Mouse (Mus musculus) intestine, postnatal 0 days (tissue): ENCODE results near the gene Fam213a. TPM values are rescaled to one million over a fixed set of nuclear protein-coding genes. Genes with fewer than 3 reads are reported as not detected.
A peak's percentile ranks its signal among the peaks of the same experiment; 100 is the strongest.

Experiments
- ATAC-seq: fragments of 200-750 bp; cut with Nextera tagmentation; 2 replicates; pipeline ENCODE4 v1.8.0; 2017; ENCODE audit warnings: mild to moderate bottlenecking, moderate TSS enrichment, moderate library complexity
- H3K27ac ChIP-seq: fragments of 300-500 bp; sonication (generic); 2 replicates; pipeline ENCODE4 v1.5.1; 2014; ENCODE audit warnings: mild to moderate bottlenecking, low read depth, low read length, moderate library complexity
- H3K27me3 ChIP-seq: fragments of 300-500 bp; sonication (generic); replicated peaks from 2 replicates; pipeline ENCODE4 v1.6.1; 2014; ENCODE audit warnings: low read length, mixed read lengths; ENCODE audit not compliant: control insufficient read depth, insufficient read depth
- H3K36me3 ChIP-seq: fragments of 300-500 bp; sonication (generic); 2 replicates; pipeline ENCODE4 v1.6.1; 2014; ENCODE audit warnings: mild to moderate bottlenecking, moderate library complexity; ENCODE audit not compliant: control insufficient read depth, insufficient read depth
- H3K4me1 ChIP-seq: fragments of 300-500 bp; sonication (generic); replicated peaks from 2 replicates; pipeline ENCODE4 v1.6.1; 2014; ENCODE audit warnings: antibody characterized with exemption, low read length, mixed read lengths; ENCODE audit not compliant: control insufficient read depth, insufficient read depth
- H3K4me2 ChIP-seq: fragments of 300-500 bp; sonication (generic); replicated peaks from 2 replicates; pipeline ENCODE4 v1.6.1; 2014; ENCODE audit warnings: low read depth, mild to moderate bottlenecking, moderate library complexity
- H3K4me3 ChIP-seq: fragments of 300-500 bp; sonication (generic); 2 replicates; pipeline ENCODE4 v1.5.1; 2014; ENCODE audit warnings: low read depth, low read length
- H3K9ac ChIP-seq: fragments of 300-500 bp; sonication (generic); 2 replicates; pipeline ENCODE4 v1.6.1; 2014; ENCODE audit warnings: mild to moderate bottlenecking, low read depth, low read length
- H3K9me3 ChIP-seq: fragments of 300-500 bp; sonication (generic); 2 replicates; pipeline ENCODE4 v1.6.1; 2016; ENCODE audit warnings: mixed run types; ENCODE audit not compliant: control insufficient read depth
- CTCF ChIP-seq: sonication (generic); IDR thresholded peaks from 2 replicates; pipeline ENCODE4 v1.5.1; 2016; ENCODE audit warnings: low read depth, mild to moderate bottlenecking, control low read depth, antibody characterized with exemption, moderate library complexity
- WGBS: fragments of 180-500 bp; shearing (Covaris S2); extraction: QIAGEN DNeasy Blood & Tissue Kit; methylation state at CpG from one replicate; pipeline ENCODE4 v1.1.7; 2014; 5-methylcytosine and 5-hydroxymethylcytosine counted together
- polyA plus RNA-seq: library from polyadenylated mRNA; unstranded; fragments of >200 nt; fragmentation: Nextera tagmentation; extraction: Ambion mirVana; gene quantifications from 2 replicates; pipeline ENCODE4 v1.2.1, GENCODE M21; 2015

The Fam213a gene
- polyA plus RNA-seq, 1 experiment from 2014 or later = 86.9 TPM

GRCm38 (mm10) chr14:40949730-40950614 lies 63.6 kb downstream of the Fam213a start:
- 0 out of 2 replicates have a peak, but pooled peaks cover 3% of the 10 kb centered on the region for H3K36me3 ChIP-seq
- TF ChIP-seq CTCF = peak; percentile 39
- H3K4me3 ChIP-seq = no peak overlapping the region
- H3K27me3 ChIP-seq = no peaks in the 10 kb centered on the region
- H3K27ac ChIP-seq = peak overlapping the region; percentile 73
- 56% methylated on average over 7 of the region's 7 CpGs for WGBS
- no peaks in the 10 kb centered on the region for H3K9me3 ChIP-seq
- H3K4me1 ChIP-seq = peaks cover 12% of the 10 kb centered on the region
- H3K9ac ChIP-seq = no peak overlapping the region
- no peak overlapping the region for H3K4me2 ChIP-seq
- ATAC-seq = peak; percentile 44; the same call in 1 of the 2 replicates

DNA sequence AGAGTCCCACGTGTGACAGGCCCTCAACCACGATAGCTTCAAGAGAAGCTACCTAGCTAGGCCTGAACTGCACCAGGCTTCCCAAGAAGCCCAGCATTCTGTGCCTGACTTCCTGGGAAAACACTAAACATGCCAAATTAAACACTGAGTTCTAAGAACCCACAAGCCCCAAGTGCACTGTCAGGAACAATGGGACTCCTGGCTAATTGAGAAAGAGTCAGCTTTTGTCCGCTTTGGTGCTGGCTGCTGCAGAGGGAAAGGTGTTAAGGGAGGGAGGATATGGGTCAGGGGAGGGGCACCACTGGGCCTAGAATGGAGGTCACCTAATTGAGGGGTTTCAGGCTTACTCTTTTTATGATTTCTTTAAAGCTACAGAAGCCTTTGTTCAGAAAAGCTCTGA lies 64.5 kb downstream of the Fam213a start:
- H3K9ac ChIP-seq = no peak overlapping the region
- H3K27me3 ChIP-seq = no peaks in the 10 kb centered on the region
- no peak for ATAC-seq
- no peak overlapping the region for H3K4me3 ChIP-seq
- TF ChIP-seq CTCF = no peak
- H3K4me2 ChIP-seq = no peak overlapping the region
- WGBS = 64% methylated on average over 3 of the region's 3 CpGs
- no peak overlapping the region for H3K27ac ChIP-seq
- no peaks in the 10 kb centered on the region for H3K9me3 ChIP-seq
- H3K4me1 ChIP-seq = peaks cover 12% of the 10 kb centered on the region
- 0 out of 2 replicates have a peak, but pooled peaks cover 3% of the 10 kb centered on the region for H3K36me3 ChIP-seq

GRCm38 (mm10) chr14:40948522-40948921 lies 65.1 kb downstream of the Fam213a start:
- no peak for ATAC-seq
- WGBS = 85% methylated on average over 5 of the region's 5 CpGs
- peak overlapping the region; percentile 10 for H3K27ac ChIP-seq

GRCm38 (mm10) chr14:40947431-40948394 lies 65.9 kb downstream of the Fam213a start:
- ATAC-seq = peak; percentile 88
- Histone ChIP-seq H3K9ac (peak overlapping the region; percentile 31; the same call in 1 of the 2 replicates), H3K4me2 (peak overlapping the region; percentile 52), H3K4me3 (peak overlapping the region; percentile 25), H3K36me3 (no peaks in the 10 kb centered on the region), H3K4me1 (peaks cover 12% of the 10 kb centered on the region), H3K27ac (peak overlapping the region; percentile 77), H3K27me3 (no peaks in the 10 kb centered on the region), H3K9me3 (no peaks in the 10 kb centered on the region)
- TF ChIP-seq CTCF = no peak
- WGBS = 33% methylated on average over 12 of the region's 14 CpGs

More at GRCm38 (mm10) chr14:40948522-40948921, 65.1 kb downstream of the Fam213a start:
- Histone ChIP-seq H3K4me3 (no peak overlapping the region), H3K27me3 (no peaks in the 10 kb centered on the region), H3K9me3 (no peaks in the 10 kb centered on the region), H3K9ac (no peak overlapping the region), H3K4me1 (peaks cover 12% of the 10 kb centered on the region), H3K36me3 (0 out of 2 replicates have a peak, but pooled peaks cover 3% of the 10 kb centered on the region), H3K4me2 (peak overlapping the region; percentile 27; the same call in 1 of the 2 replicates)
- TF ChIP-seq CTCF = no peak

DNA sequence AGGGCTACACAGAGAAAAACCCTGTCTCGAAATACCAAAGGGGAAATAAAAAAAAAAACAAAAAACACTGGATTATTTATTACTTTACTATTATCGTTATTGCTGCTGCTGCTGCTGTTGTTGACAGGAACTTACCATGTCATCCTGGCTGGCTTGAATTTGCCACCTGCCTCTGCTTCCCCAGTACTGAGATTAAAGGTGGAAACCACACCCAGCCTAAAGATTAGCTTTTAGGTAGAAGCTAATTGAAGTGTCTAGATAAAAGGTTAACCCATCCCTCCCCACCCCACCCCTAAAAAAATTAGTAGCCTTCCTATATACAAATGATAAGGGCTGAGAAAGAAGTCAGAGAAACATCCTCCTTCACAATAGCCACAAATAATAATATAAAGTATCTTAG lies 69.8 kb downstream of the Fam213a start:
- H3K36me3 ChIP-seq = no peaks in the 10 kb centered on the region
- WGBS = 69% methylated on average over 2 of the region's 2 CpGs
- ATAC-seq = no peak
- H3K27ac ChIP-seq = no peak overlapping the region
- no peak for TF ChIP-seq CTCF
- no peaks in the 10 kb centered on the region for H3K27me3 ChIP-seq
- no peak overlapping the region for H3K4me2 ChIP-seq
- H3K4me3 ChIP-seq = no peak overlapping the region
- H3K4me1 ChIP-seq = 0 out of 2 replicates have a peak, but pooled peaks cover 2% of the 10 kb centered on the region
- no peak overlapping the region for H3K9ac ChIP-seq
- no peaks in the 10 kb centered on the region for H3K9me3 ChIP-seq

Other genes with a start within 250 kb of the Fam213a start
- not detected in 2 replicates for gene Sh2d4b, start 120.5 kb downstream of the Fam213a start, polyA plus RNA-seq
- gene Tspan14, start 47.0 kb downstream of the Fam213a start, polyA plus RNA-seq = 30.5 and 33.3 TPM in 2 replicates
- not detected in 2 replicates for gene Dydc2, start 55.4 kb upstream of the Fam213a start, polyA plus RNA-seq
- not detected in 2 replicates for gene Dydc1, start 59.1 kb upstream of the Fam213a start, polyA plus RNA-seq
- 0.08 TPM in 1 of 2 replicates, not detected in the other for gene Mat1a, start 91.2 kb upstream of the Fam213a start, polyA plus RNA-seq
- 0.14 TPM in 1 of 2 replicates, not detected in the other for gene Sftpa1, start 118.0 kb upstream of the Fam213a start, polyA plus RNA-seq
- not detected in 2 replicates for gene Mbl1, start 137.7 kb upstream of the Fam213a start, polyA plus RNA-seq
- gene Sftpd, start 171.4 kb upstream of the Fam213a start, polyA plus RNA-seq = 0.12 and 0.23 TPM in 2 replicates